Mouse (Mus musculus) splenic B cell, adult 2 months (primary cell): ENCODE data around the gene Cdc42bpg.

Experiments
- DNase-seq: peaks from one replicate; pipeline ENCODE4 v3.0.0-alpha.2; 2011; ENCODE audit warnings: low read depth, low spot score
- H3K27me3 ChIP-seq: 2 replicates; pipeline ENCODE4 v1.6.1; 2012; ENCODE audit warnings: mild to moderate bottlenecking, low read length, moderate library complexity, mixed read lengths; ENCODE audit not compliant: control insufficient read depth, poor library complexity, insufficient read depth, severe bottlenecking
- H3K36me3 ChIP-seq: 2 replicates; pipeline ENCODE4 v1.6.1; 2012; ENCODE audit warnings: mild to moderate bottlenecking, low read length, moderate library complexity, mixed read lengths; ENCODE audit not compliant: control insufficient read depth, poor library complexity, insufficient read depth, severe bottlenecking

The Cdc42bpg gene

DNA sequence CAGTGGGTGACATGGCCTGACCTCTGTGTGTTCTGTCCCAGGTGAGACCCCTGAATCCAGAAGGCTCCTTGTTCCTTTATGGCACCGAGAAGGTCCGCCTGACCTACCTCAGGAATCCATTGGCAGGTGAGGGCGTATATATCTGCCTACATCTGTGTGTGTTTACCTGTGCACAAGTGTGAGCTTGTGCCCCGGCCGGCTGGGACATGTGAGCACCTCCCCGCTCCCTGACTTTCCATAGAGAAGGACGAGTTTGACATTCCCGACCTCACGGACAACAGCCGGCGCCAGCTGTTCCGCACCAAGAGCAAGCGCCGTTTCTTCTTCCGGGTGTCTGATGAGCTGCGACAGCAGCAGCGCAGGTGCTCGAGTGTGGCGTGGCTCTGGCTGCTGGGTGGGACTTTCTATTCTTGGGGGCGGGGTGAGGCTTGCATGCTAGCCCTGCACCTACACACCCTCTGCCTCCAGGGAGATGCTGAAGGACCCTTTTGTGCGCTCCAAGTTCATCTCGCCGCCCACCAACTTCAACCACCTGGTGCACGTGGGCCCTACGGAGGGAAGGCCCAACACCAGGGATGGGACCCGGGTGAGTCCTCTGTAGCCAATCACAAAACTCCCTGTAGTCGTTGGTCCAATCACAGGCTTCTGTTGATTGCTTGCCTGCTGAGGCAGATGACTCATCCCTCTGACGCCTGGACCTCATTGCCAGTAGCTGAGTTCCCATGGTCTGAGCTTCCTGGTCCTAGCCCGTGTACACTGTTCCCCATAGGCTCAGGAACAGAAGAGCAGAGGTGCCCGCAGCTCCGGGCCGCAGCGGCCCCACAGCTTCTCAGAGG is 15.7 kb downstream of the Cdc42bpg start:
- Histone ChIP-seq H3K27me3 (no peaks in the 10 kb centered on the region), H3K36me3 (peaks cover 1% of the 10 kb centered on the region; the same call in 1 of the 2 replicates)
- no peak for DNase-seq

DNA sequence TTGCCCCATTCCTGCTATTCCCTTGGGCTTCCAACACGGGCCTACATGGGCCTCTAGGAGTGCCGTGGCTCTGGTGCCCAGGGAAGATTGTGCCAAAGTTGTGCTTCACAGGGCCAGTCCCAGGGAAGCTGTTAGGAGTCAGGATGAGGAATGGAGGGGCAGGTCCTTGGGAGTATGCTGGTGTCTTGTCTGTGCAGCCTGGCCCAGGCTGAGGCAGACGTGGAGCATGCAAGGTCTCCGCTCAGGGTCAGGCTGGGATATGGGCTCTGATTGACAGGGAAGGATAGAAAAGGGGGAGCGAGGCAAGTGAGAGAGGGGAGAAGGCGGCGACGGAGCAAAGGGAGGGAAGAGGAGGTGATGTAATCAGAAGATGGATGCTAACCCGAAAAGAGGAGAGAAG is 18.5 kb downstream of the Cdc42bpg start:
- DNase-seq, result no peak
- H3K36me3 ChIP-seq, result no peaks in the 10 kb centered on the region; the same call in 1 of the 2 replicates
- no peaks in the 10 kb centered on the region for H3K27me3 ChIP-seq

DNA sequence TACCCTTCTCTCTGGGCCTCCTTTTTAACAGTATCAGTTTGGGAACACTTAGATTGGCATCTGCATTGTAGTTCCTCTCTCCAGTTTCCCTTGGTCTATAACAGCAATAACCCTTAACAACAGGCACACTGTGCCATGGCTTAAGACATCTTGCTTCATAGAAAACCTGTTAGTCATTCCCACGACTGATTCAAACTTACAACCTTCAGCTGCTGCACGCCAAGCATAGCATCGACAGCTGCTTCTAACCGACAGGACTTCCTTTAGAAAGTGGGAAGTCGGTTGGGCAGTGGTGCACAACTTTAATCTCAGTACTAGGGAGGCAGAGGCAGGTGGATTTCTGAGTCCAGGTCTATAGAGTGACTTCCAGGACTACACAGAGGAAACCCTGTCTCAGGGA is 24.9 kb downstream of the Cdc42bpg start:
- H3K27me3 ChIP-seq, result no peaks in the 10 kb centered on the region
- no peaks in the 10 kb centered on the region for H3K36me3 ChIP-seq
- peak; percentile 49 for DNase-seq

DNA sequence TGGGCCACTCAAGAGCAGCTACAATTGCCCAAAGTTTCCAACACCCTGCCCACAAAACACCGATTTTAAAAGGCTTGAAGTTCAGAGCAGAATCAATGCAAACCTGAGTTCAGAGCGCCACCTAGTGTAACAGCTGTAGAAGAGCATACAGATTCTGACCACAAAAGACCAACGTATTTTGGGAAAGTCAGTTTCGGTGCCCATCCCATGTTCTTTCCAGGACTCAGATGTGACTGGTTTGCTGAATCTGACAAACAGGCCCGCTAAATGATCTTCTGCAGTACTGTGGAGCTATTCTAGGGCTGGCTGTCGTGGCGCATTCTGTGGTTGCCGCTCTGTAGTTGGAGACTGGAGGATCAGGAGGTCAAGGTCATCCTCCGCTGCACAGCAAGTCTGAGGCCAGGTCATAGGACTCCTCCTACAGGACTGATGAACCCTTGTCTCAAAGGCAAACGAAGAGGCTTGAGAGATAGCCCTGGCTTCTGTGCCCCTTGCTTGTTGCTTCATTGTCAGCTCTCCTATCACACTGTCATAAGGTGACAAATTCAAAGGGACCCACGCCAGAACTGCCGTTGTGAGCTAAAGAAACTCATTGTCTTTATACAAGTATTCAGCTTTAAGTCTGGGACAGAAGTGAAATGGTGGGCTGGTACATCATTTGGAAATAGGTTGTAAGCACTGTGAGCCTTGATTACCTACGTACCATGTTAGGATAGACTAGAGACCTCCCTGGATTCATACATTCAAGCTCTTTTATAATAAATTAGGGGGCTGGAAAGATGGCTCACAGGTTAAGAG is 25.7 kb downstream of the Cdc42bpg start:
- peak; percentile 87 for DNase-seq
- Histone ChIP-seq H3K36me3 (no peaks in the 10 kb centered on the region), H3K27me3 (no peaks in the 10 kb centered on the region)

DNA sequence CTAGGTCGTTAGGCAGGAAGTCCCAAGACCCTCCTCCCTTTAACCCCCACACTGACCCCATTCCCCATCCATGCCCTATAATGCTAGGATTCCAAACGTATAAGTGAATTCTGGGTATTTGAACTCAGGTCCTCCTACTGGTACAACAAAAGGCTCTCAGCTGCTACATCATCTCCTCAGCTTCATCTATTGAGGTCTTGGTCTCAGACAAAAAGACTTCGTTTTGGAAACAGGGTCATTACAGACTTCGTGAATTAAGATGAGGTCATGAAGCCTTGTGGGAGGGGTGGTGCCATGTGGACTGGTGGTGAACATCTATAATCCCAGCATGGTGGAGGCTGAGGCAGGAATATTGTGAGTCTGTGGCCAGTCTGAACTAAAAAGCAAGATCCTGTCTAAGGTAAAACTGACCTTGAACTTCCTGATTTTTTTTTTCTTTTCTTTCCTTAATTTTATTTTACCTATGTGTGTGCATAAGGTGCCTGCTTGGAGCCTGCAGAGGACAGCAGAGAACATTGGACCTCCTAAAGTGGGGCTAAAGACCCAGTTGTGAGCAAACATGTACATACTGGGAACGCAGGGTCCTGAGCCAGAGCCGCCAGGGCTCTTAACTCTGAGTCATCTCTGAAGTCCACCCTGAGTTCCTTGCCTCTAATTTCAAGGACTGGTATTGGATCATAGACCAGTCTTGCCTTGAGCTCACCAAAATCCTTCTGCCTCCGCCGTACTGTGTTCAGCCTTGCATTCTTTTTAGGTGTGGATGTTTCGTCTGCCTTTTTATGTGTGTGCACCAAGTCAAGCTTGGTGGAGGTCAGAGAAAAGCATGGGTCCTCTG is 27.7 kb downstream of the Cdc42bpg start:
- Histone ChIP-seq H3K27me3 (no peaks in the 10 kb centered on the region), H3K36me3 (peaks cover 3% of the 10 kb centered on the region; the same call in 1 of the 2 replicates)
- no peak for DNase-seq

DNA sequence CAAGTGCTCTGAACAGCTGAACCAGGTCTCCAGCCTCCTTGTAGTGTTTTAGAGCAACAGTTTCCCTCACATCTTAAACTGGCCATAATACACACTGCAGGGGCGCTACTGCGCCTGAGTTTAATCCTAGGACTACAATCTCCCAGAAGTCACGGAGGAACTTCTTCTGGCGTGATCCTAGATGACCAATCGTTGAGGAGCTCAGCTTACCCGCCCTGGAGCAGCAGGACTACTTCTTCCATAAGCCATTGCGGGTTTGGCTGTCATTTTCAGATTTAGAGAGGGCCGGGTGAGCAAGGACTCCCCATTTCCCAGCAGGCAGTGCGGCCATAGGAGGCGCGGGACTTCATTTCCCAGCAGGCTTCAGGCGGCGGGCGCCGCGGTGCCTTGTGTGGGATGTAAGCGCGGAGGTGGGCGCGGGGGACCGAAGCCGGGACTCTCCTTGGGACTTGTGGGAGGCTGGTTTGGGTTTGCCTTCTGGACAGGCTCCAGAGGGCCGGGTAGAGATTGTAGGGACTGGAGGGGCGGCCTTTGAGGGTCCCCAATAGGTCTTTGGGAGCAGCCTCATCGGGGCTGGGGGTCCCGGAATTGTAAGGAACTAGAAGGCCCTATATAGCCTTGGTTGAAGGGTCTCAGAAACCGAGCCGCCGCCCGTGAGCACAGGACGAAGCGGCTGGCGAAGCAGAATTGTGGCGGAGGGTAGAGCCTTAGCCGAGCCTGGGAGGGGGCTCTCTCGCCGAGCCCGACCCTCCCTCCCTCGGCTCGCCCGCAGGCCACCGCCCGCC is 28.6 kb downstream of the Cdc42bpg start, which contains the start of gene Men1:
Gene Men1 (plus strand): TSS at position 307 of the 785 bp plus-strand sequence.
- H3K27me3 ChIP-seq, result no peaks in the 10 kb centered on the region
- DNase-seq, result peak; percentile 91
- H3K36me3 ChIP-seq, result peaks cover 3% of the 10 kb centered on the region; the same call in 1 of the 2 replicates

DNA sequence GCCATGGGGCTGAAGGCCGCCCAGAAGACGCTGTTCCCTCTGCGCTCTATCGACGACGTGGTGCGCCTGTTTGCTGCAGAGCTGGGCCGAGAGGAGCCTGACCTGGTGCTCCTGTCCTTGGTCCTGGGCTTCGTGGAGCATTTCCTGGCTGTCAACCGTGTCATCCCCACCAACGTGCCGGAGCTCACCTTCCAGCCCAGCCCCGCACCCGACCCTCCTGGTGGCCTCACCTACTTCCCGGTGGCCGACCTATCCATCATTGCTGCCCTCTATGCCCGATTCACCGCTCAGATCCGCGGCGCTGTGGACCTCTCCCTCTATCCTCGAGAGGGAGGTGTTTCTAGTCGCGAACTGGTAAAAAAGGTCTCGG is 29.2 kb downstream of the Cdc42bpg start:
- DNase-seq, result no peak
- Histone ChIP-seq H3K36me3 (peaks cover 3% of the 10 kb centered on the region; the same call in 1 of the 2 replicates), H3K27me3 (no peaks in the 10 kb centered on the region)

DNA sequence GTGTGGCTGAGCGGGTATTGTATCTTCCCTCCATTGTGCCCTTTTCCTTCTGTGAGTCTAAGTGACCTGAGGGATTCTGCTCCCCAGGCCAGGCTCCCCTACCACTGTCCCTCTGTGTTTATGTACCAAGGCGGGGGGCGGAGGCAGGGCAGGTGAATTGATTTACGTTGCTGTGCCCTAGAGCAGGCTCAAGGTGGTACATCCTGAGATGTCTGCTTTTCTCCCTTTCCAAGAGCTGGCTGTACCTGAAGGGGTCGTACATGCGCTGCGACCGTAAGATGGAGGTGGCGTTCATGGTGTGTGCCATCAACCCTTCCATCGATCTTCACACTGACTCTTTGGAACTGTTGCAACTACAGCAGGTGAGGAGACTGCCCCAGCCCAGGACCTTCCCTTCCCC is 30.7 kb downstream of the Cdc42bpg start:
- no peak for DNase-seq
- peaks cover 3% of the 10 kb centered on the region; the same call in 1 of the 2 replicates for H3K36me3 ChIP-seq
- H3K27me3 ChIP-seq, result no peaks in the 10 kb centered on the region

DNA sequence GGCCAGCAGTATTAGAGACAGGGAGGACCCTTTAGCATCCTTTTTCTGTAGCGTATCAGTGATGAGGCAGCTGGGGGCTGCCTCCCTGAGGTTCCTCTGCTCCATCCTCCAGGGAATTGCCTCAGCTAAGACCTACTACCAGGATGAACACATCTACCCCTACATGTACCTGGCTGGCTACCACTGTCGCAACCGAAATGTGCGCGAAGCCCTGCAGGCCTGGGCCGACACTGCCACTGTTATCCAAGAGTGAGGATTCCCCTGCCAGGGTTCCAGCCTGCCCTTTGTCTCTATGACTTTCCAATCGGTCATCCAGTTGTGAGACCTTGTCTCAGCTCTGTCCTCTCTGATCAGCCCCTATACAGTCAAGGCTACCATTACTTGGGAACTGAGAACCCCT is 31.9 kb downstream of the Cdc42bpg start:
- H3K36me3 ChIP-seq, result peaks cover 3% of the 10 kb centered on the region; the same call in 1 of the 2 replicates
- no peak for DNase-seq
- no peaks in the 10 kb centered on the region for H3K27me3 ChIP-seq

DNA sequence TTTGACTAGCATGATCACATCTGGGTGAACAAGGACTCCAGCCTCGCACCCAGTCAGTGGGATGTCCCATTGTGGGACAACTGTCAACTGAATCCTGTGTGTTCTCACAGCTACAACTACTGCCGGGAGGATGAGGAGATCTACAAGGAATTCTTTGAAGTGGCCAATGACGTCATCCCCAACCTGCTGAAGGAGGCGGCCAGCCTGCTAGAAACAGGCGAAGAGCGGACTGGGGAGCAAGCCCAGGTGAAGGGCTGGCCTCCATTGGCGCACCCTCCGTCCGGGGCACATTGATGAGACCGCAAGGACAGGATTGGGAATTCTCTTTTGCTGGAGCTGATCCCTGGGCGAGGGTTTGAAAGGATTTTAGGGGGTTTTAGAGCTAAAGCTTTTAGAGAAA is 32.5 kb downstream of the Cdc42bpg start:
- H3K27me3 ChIP-seq, result no peaks in the 10 kb centered on the region
- peaks cover 3% of the 10 kb centered on the region; the same call in 1 of the 2 replicates for H3K36me3 ChIP-seq
- no peak for DNase-seq

DNA sequence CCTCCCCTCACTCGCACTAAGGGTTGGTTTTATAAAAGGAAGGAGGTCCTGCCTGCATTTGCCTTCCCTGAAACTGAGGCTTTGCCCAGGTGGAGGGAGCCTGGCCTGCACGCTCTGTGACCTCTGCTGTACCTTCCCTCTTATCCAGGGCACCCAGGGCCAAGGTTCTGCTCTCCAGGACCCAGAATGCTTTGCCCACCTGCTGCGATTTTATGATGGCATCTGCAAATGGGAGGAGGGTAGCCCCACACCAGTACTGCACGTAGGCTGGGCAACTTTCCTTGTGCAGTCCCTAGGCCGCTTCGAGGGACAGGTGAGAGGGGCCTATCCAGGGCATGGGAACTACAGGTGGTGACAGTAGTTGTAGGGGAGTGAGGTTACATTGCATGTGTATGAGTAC is 32.9 kb downstream of the Cdc42bpg start:
- no peaks in the 10 kb centered on the region for H3K27me3 ChIP-seq
- H3K36me3 ChIP-seq, result peaks cover 7% of the 10 kb centered on the region
- no peak for DNase-seq

DNA sequence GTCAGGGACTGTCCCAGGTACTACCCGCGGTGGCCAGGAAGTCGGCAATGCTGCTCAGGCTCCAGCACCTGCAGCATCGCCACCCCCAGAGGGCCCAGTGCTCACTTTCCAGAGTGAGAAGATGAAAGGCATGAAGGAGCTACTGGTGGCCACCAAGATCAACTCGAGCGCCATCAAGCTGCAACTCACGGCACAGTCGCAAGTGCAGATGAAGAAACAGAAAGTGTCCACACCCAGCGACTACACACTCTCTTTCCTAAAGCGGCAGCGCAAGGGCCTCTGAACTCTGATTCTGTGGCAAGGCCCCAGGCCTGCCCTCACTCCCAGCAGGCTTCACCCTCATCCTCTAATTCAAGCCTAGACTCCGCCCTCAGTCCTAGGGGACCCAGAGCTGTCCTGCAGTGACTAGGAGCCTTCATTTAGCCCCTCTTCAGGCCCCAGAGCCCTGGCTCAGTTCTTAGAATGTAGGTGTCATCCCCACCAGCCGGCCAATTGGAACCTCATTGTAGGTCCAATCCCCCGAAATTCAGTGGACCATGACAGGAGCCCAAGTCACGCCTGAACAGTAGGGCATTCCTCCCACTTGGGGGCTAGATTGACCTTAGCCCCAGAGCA is 33.7 kb downstream of the Cdc42bpg start:
- Histone ChIP-seq H3K36me3 (peaks cover 9% of the 10 kb centered on the region), H3K27me3 (no peaks in the 10 kb centered on the region)
- DNase-seq, result peak; percentile 87

DNA sequence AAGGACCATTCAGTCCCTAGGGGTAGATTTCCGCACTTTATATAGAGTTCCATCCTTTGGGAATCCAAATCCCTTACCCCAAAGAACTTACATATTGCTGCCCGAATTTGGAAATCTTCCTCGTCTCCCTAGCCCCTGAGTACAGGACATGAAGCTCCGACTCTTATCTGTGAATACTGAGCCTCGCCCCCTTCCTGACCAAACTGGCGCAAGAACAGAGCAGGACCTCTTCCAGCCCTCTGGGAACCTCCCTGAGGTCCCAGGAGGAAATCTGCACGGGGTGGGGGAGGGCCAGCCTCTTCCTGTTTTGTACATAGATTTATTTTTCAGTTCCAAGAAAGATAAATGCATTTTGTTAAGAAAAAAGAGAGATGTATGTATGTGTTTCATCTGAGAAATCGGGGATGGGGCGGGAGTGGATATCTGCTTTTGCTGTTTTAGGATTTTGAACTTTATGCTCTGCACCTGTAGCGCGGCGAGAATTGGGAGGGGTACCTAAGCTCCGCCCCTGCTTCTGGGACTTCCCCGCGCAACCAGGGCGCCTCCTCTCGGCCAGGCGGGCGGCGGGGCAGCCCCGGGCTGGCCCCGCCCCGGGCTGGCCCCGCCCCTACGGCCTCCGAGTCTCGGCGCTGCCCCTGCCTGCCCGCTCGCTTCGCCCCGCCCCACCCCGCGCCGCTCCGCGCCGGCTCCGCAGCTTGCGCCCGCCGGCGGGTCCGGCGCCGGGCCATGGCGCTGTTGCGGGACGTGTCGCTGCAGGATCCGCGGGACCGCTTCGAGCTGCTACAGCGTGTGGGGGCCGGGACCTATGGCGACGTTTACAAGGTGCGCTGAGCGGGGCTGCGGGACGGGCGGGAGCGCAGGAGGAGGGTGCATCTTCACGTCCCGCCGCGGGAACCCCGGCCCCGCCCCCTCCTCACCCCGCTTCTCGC is 34.5 kb downstream of the Cdc42bpg start, which contains the start of gene Map4k2:
Gene Map4k2 (plus strand): TSS at position 612 of the 929 bp plus-strand sequence.
- H3K36me3 ChIP-seq, result peaks cover 9% of the 10 kb centered on the region
- H3K27me3 ChIP-seq, result no peaks in the 10 kb centered on the region
- DNase-seq, result peak; percentile 92
